Mouse (Mus musculus) layer of hippocampus, postnatal 14 days (tissue): Measurements from ENCODE around the gene Washc4. TPM values are rescaled to one million over a fixed set of nuclear protein-coding genes. Genes with fewer than 3 reads are reported as not detected.

ENCODE experiments used
- DNase-seq, 2 experiments: peaks; one replicate each; pipeline ENCODE4 v3.0.0; 2021 to 2022; ENCODE audit warnings: low spot score in 2 of 2, mixed read lengths in 1 of 2
- total RNA-seq, 2 experiments: library from RNA; stranded (reverse); gene quantifications; 2 replicates each; pipeline ENCODE4 v1.2.3; 2021

Gene Washc4
- total RNA-seq, 2 experiments from 2014 or later = 23.1 to 24.9 TPM

- no peak for DNase-seq
These were observed 90.9 kb downstream of the Washc4 start for GRCm38 (mm10) chr10:83634461-83634860.

- DNase-seq = no peak
These were observed 92.6 kb downstream of the Washc4 start for GRCm38 (mm10) chr10:83636191-83636590.

GRCm38 (mm10) chr10:83637295-83637694, 93.7 kb downstream of the Washc4 start:
- peak in 1 of 2 experiments; percentile 79 for DNase-seq

- peak in 1 of 2 experiments; percentile 52 for DNase-seq
These were observed 96.4 kb downstream of the Washc4 start for GRCm38 (mm10) chr10:83639881-83640386.

GRCm38 (mm10) chr10:83641641-83642040, 98.1 kb downstream of the Washc4 start:
- no peak for DNase-seq

GRCm38 (mm10) chr10:83644167-83644566, 100.6 kb downstream of the Washc4 start:
- no peak for DNase-seq

GRCm38 (mm10) chr10:83644865-83645715, 101.5 kb downstream of the Washc4 start:
- DNase-seq = peak in 1 of 2 experiments; percentile 42

- no peak for DNase-seq
These were observed 102.1 kb downstream of the Washc4 start for GRCm38 (mm10) chr10:83645716-83645990.

Other genes with a start within 250 kb of the Washc4 start
- 10 to 100 TPM; 27.3 to 30.7 TPM for gene Slc41a2, start 205.9 kb upstream of the Washc4 start, total RNA-seq
- 1 to 10 TPM; 2.5 to 2.6 TPM for gene D10Wsu102e, start 183.5 kb upstream of the Washc4 start, total RNA-seq
- gene Aldh1l2, start 9.6 kb upstream of the Washc4 start, total RNA-seq = 1 to 10 TPM; 5.5 to 5.6 TPM
- 10 to 100 TPM; 52.1 to 57.4 TPM for gene Appl2, start 105.0 kb downstream of the Washc4 start, total RNA-seq
- gene 1500009L16Rik, start 179.1 kb downstream of the Washc4 start, total RNA-seq = 10 to 100 TPM; 22.7 to 25.6 TPM